Mouse (Mus musculus): ENCODE data around the gene Jag2.

Jag2 gene

DNA sequence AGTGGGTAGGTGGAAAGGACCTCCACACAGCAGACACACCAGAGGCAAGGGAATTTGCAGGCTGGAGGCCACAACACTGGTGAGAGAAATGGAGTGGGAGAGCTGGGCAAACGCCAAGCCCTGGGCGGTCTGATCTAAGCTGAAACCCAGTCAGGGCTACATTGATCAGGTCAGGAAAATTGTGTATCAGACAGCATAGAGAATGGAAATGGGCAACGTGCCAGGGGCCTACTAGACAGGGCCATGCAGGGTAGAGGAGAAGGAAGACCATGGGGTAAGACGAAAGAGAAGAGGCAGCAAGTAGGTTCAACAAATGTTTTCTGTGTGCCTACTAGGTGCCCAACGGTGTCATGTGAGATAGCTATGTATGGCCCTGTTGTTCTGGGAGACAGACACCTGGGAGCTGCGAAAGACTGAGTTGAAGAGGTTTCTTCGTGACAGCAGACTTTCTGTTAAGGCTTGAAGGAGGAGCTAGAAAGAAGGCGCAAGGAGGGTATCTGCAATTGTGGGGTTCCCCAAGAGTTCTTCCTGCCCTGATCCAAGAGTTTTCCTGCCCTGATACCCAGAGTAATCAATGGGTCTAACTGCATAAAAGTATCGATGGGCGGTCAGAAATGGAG lies 11.7 kb upstream of the Jag2 start:
- no peak for DNase-seq (ENCODE audit: low read depth)

GRCm38 (mm10) chr12:112940710-112941109 lies 11.1 kb upstream of the Jag2 start:
- DNase-seq (ENCODE audit: low read depth), result peak; percentile 37

GRCm38 (mm10) chr12:112940238-112940637 lies 10.7 kb upstream of the Jag2 start:
- DNase-seq (ENCODE audit: low read depth), result no peak

- DNase-seq (ENCODE audit: low read depth), result peak; percentile 86
Observed at GRCm38 (mm10) chr12:112938873-112939565, 9.4 kb upstream of the Jag2 start.

- no peak for DNase-seq (ENCODE audit: low read depth)
Observed at GRCm38 (mm10) chr12:112938366-112938765, 8.8 kb upstream of the Jag2 start.

- peak; percentile 37 for DNase-seq (ENCODE audit: low read depth)
Observed at GRCm38 (mm10) chr12:112937906-112938305, 8.3 kb upstream of the Jag2 start.

DNA sequence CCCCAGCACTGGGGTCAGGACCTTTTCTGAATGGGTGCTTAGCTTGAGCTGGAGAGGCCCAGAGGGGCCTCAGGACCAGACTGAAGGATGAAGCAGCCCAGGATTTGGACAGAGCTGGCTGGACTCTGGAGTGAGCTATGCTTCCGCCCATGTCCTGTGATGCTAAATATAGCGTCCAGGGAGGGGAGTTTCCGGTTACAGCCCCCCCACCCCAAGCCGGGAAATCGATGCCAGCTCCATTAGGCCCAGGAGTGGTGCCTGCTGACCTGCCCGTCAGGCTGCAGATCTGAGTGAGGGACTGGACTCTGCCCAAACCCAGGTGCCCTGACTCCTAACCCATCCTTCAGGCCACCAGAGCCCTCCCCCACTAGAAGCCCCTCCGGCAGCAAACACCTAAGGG lies 3.1 kb upstream of the Jag2 start:
- DNase-seq (ENCODE audit: low read depth), result no peak

- no peak for DNase-seq (ENCODE audit: low read depth)
Observed at GRCm38 (mm10) chr12:112928401-112929241, 955 bp downstream of the Jag2 start.

- DNase-seq (ENCODE audit: low read depth), result no peak
Observed at GRCm38 (mm10) chr12:112927265-112927664, 2.3 kb downstream of the Jag2 start.

GRCm38 (mm10) chr12:112925950-112926349 lies 3.6 kb downstream of the Jag2 start:
- peak; percentile 23 for DNase-seq (ENCODE audit: low read depth)

GRCm38 (mm10) chr12:112922541-112922940 lies 7.0 kb downstream of the Jag2 start:
- DNase-seq (ENCODE audit: low read depth), result peak; percentile 31

DNA sequence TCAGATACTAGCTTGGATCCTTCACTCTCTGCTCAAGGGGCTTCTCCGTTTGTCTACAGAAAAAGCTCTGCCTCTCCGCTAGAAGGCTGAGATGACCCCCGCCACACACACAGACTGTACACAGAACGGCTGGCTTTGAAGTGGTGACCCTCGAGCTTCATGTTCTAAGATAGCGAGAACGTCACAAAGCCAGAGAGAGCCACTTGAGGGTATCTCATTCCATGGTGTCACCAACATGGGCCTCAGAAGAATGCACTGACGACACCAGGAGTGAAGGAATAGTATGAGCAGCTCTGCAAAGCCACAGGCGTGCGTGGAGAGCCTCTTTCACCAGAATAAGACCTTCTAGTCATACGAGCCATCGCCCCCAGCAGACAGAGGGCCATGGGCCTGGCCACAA lies 8.1 kb downstream of the Jag2 start:
- no peak for DNase-seq (ENCODE audit: low read depth)

DNA sequence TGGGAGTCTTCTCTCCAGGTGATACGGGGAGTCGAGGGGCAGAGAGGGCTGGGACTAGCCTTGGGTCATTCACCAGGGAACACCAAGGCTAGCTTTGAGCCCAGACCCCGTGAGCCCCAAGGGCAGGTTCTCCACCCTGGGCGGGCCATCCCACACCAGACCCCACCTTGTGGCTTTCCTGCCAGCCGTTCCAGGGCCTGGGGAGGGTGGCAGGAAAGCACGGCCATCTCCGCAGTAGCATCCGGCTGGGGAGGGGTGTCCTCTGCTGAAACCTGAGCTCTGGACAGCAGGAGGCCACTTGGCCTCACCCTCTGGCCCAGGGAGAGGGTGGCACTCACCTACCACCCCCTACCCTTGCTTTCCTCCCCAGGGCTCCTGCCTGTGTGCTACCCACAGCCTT lies 11.7 kb downstream of the Jag2 start:
- DNase-seq (ENCODE audit: low read depth), result peak; percentile 76

GRCm38 (mm10) chr12:112917486-112917885 lies 12.1 kb downstream of the Jag2 start:
- DNase-seq (ENCODE audit: low read depth), result peak; percentile 89

DNA sequence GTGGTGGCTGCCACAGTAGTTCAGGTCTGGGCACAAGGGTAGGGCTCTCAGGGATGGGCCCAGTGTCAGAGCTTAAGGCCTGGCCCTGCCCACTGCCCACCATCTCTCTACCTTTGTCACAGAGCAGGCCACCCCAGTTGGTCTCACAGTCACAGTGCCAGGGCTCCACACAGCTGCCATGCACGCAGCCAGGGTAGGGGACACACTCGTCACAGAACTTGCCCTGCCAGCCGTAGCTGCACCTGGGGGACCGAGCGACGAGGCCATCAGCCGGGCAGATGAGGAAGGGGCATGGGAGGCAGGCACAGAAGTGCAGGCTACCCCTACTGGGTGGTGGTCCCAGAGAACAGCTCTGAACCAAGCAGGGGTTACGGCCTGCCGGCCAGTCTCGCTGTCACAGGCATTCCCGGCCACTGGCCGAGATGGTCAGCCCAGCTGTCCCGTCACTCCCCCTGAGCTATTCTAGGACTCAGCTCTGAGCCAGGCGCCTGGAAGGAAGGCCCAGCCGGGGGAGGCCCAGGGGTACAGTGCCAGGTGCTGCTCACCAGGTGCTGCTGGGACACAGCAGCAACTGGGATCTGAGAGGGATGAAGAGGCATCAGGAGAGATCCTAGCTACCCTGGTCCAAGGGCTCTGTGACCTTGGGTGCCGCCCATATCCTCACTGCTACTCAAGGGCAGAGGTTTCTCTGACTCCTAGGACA lies 12.7 kb downstream of the Jag2 start:
- no peak for DNase-seq (ENCODE audit: low read depth)

DNA sequence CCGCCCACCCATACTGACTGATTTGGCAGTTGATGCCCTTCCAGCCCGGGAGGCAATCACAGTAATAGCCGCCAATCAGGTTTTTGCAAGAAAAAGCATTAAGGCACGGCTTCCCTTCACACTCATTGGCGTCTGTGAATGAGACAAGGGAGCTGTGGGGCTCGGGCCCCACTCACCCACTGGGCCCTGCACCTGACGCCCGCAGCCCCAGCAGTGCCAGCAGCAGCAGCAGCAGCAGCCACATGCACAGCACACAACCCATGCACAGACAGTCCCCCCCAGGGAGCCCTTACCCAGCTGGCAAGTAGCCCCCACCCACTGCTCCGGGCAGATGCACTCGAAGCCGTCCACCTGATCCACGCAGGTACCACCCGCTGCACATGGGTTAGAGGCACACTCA lies 14.0 kb downstream of the Jag2 start:
- DNase-seq (ENCODE audit: low read depth), result no peak

- no peak for DNase-seq (ENCODE audit: low read depth)
Observed at GRCm38 (mm10) chr12:112914527-112914926, 15.0 kb downstream of the Jag2 start.

DNA sequence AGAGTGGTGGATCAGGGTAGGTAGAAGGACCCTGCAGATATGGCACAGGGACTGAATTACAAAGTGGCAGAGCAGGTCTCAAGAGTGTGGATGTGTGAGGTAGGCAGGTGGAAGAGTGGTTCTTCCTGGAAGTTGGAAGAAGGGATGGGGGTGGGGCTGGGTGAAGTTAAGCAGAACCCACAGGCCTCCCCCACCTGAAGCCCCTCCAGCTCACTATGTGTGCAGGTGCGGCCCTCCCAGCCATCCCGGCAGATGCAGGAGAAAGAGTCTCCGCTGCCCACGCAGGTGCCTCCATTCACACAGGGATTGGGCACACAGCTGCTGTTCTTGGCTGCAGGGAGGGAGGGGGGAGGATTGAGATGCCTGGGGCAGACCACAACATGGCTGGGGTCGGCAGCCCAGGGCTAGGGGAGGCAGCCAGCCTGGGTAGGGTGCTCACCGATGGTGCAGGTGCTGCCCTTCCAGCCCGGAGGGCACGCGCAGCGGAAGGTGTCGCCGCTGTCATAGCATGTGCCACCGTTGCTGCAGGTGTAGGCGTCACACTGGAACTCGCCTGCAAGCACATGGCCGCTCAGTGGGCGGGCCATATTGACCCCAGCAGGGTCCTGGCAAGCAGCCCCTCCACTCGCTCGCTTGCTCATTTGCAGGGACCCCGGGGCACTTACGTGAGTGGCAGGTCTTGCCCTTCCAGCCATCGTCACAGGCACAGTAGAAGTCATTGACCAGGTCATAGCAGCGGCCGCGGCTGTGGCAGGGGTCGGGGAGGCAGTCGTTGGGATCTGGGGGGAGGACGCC lies 16.4 kb downstream of the Jag2 start:
- DNase-seq (ENCODE audit: low read depth), result no peak

- no peak for DNase-seq (ENCODE audit: low read depth)
Observed at GRCm38 (mm10) chr12:112911701-112912100, 17.9 kb downstream of the Jag2 start.

DNA sequence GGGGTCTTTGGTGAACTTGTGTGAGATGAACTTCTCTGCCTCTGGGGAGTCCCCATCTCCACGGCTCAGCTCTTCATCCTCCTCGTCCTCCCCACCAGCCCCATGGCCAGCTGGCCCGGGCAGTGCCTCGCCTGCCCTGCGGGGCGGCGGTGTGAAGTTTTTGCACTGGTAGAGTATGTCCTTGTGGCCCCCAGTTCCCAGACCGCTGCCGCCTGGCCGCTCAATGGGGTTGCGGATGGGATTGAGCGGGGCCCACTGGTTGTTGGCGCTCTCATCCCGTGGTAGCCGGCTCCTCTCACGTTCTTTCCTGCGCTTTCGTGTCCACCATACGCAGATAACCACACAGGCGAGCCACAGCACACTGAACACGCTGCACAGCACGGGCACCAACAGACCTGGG lies 20.6 kb downstream of the Jag2 start:
- DNase-seq (ENCODE audit: low read depth), result no peak

GRCm38 (mm10) chr12:112905001-112905400 lies 24.6 kb downstream of the Jag2 start:
- no peak for DNase-seq (ENCODE audit: low read depth)

- no peak for DNase-seq (ENCODE audit: low read depth)
Observed at GRCm38 (mm10) chr12:112903941-112904340, 25.6 kb downstream of the Jag2 start.
